In the genomic region with DNA sequence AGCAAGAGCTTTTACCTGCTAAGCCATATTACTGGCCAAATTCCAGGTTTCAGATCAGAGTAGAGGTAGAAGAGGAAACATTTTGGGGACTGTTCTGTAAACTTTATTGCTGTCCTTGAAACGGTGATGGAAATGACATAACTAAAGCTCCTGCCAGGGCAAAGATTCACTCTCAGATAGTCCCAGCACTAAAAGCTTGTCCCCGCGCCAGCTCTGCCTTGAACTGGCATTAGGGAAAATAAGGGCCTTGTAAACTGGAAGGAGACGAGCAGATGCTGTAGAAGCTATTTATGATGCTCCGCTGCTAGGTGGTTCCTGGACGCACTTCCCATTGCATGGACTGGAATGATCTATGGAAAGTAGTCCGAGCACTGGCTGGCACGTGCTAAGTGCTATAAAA, we compare ENCODE assay signal across 13 mouse cellular contexts.
"Had no signal": no experiment of that assay in that cellular context is flagged by ENCODE, and none has a peak within 500 bp of the region (broad histone marks: within the 10 kb centered on the region; RNA-seq: fewer than 3 reads in every experiment).

No protein-coding gene starts in this region.

- DNase-seq: kidney, adult 9 months; kidney, postnatal 14 days; kidney, postnatal 4 days; layer of hippocampus, adult 9-11 months; liver, embryonic 13.5 days; lung, adult 2 months; lung, postnatal 14 days; lung, postnatal 4 days; midbrain, embryonic 14.5 days; right cerebral cortex, adult 18-20 months; right cerebral cortex, postnatal 14 days; right cerebral cortex, postnatal 4 days; thymus, postnatal 25 days had no signal
